Mouse (Mus musculus) lung, postnatal 0 days (tissue): Measurements from ENCODE around the gene Plod1. TPM values are rescaled to one million over a fixed set of nuclear protein-coding genes. Genes with fewer than 3 reads are reported as not detected.

Experiments
- ATAC-seq: fragments of 200-750 bp; cut with Nextera tagmentation; 2 replicates; pipeline ENCODE4 v1.8.0; 2017; ENCODE audit warnings: moderate library complexity
- DNase-seq: peaks from one replicate; pipeline ENCODE4 v3.0.0-alpha.2; 2016; ENCODE audit warnings: low spot score
- H3K27ac ChIP-seq: fragments of 300-500 bp; sonication (generic); 2 replicates; pipeline ENCODE4 v1.5.1; 2014; ENCODE audit warnings: antibody characterized with exemption, mild to moderate bottlenecking, low read length, mixed read lengths
- H3K27me3 ChIP-seq: fragments of 300-500 bp; sonication (generic); replicated peaks from 2 replicates; pipeline ENCODE4 v1.6.1; 2014; ENCODE audit warnings: low read length, mixed read lengths; ENCODE audit not compliant: insufficient read depth
- H3K36me3 ChIP-seq: fragments of 300-500 bp; sonication (generic); 2 replicates; pipeline ENCODE4 v1.6.1; 2014; ENCODE audit warnings: low read length, mixed read lengths; ENCODE audit not compliant: insufficient read depth
- H3K4me1 ChIP-seq: fragments of 300-500 bp; sonication (generic); 2 replicates; pipeline ENCODE4 v1.6.1; 2014; ENCODE audit warnings: antibody characterized with exemption, low read depth, low read length, mixed read lengths; ENCODE audit not compliant: insufficient read depth
- H3K4me2 ChIP-seq: fragments of 300-500 bp; sonication (generic); replicated peaks from 2 replicates; pipeline ENCODE4 v1.6.1; 2014; ENCODE audit warnings: low read depth, mild to moderate bottlenecking, low read length, moderate library complexity, mixed read lengths
- H3K4me3 ChIP-seq: fragments of 300-500 bp; sonication (generic); 2 replicates; pipeline ENCODE4 v1.5.1; 2014; ENCODE audit warnings: low read depth, low read length
- H3K9ac ChIP-seq: fragments of 300-500 bp; sonication (generic); replicated peaks from 2 replicates; pipeline ENCODE4 v1.6.1; 2014; ENCODE audit warnings: low read depth, mild to moderate bottlenecking
- H3K9me3 ChIP-seq: fragments of 300-500 bp; sonication (generic); 2 replicates; pipeline ENCODE4 v1.6.1; 2016; ENCODE audit warnings: low read length, mixed read lengths
- CTCF ChIP-seq: IDR thresholded peaks from 2 replicates; pipeline ENCODE4 v1.5.1; 2016; ENCODE audit warnings: antibody characterized with exemption, mild to moderate bottlenecking
- EP300 ChIP-seq: IDR thresholded peaks from 2 replicates; pipeline ENCODE4 v1.6.1; 2016; ENCODE audit warnings: antibody characterized with exemption, mild to moderate bottlenecking, control low read depth
- WGBS: fragments of 180-500 bp; shearing (Covaris S2); extraction: QIAGEN DNeasy Blood & Tissue Kit; methylation state at CpG from one replicate; pipeline ENCODE4 v1.1.7; 2014; 5-methylcytosine and 5-hydroxymethylcytosine counted together
- polyA plus RNA-seq: library from polyadenylated mRNA; unstranded; fragments of >200 nt; fragmentation: Nextera tagmentation; extraction: Ambion mirVana; gene quantifications from 2 replicates; pipeline ENCODE4 v1.2.1, GENCODE M21; 2015

Gene Plod1
- polyA plus RNA-seq: 40.8 and 43.2 TPM in 2 replicates

GRCm38 (mm10) chr4:147936331-147936954 lies at the start of gene Plod1:
TSS of gene Plod1 (minus strand) at chr4:147936767.
- DNase-seq (peak; percentile 86), ATAC-seq (peak; percentile 77)
- no peaks in the 10 kb centered on the region for H3K36me3 ChIP-seq
- TF ChIP-seq CTCF: peak; percentile 25; the same call in 1 of the 2 replicates
- no peak for TF ChIP-seq EP300
- H3K4me1 ChIP-seq: peaks cover 3% of the 10 kb centered on the region; the same call in 1 of the 2 replicates
- H3K4me2 ChIP-seq: peak within 1 kb of the TSS; percentile 81
- under 1% methylated on average over 47 of the region's 51 CpGs for WGBS
- H3K27me3 ChIP-seq: no peaks in the 10 kb centered on the region
- peak within 1 kb of the TSS; percentile 78 for H3K27ac ChIP-seq
- H3K4me3 ChIP-seq: peak within 1 kb of the TSS; percentile 74
- no peaks in the 10 kb centered on the region for H3K9me3 ChIP-seq
- H3K9ac ChIP-seq: peak within 1 kb of the TSS; percentile 76

- Histone ChIP-seq H3K4me2 (no peak within 1 kb of the TSS), H3K27me3 (no peaks in the 10 kb centered on the region), H3K36me3 (no peaks in the 10 kb centered on the region), H3K4me3 (no peak within 1 kb of the TSS), H3K4me1 (no peaks in the 10 kb centered on the region), H3K27ac (no peak within 1 kb of the TSS), H3K9ac (no peak within 1 kb of the TSS), H3K9me3 (no peaks in the 10 kb centered on the region)
- ATAC-seq: no peak; the same call in 1 of the 2 replicates
- TF ChIP-seq CTCF: no peak
- 27% methylated on average over 20 of the region's 20 CpGs for WGBS
- peak; percentile 31 for DNase-seq
Observed at GRCm38 (mm10) chr4:147985205-147986132, 48.9 kb upstream of the Plod1 start, which contains the start of gene Nppb. TSS of gene Nppb (plus strand) at chr4:147985788.

GRCm38 (mm10) chr4:147979441-147979860 lies 42.9 kb upstream of the Plod1 start:
- Histone ChIP-seq H3K4me3 (no peak overlapping the region), H3K4me1 (no peaks in the 10 kb centered on the region), H3K9ac (no peak overlapping the region), H3K9me3 (no peaks in the 10 kb centered on the region), H3K27me3 (no peaks in the 10 kb centered on the region), H3K36me3 (no peaks in the 10 kb centered on the region), H3K27ac (no peak overlapping the region), H3K4me2 (no peak overlapping the region)
- WGBS: 71% methylated on average over 7 of the region's 7 CpGs
- ATAC-seq (no peak), DNase-seq (no peak)
- TF ChIP-seq EP300 (no peak), CTCF (no peak)

- no peak for DNase-seq
- TF ChIP-seq EP300 (no peak), CTCF (no peak)
Observed at GRCm38 (mm10) chr4:147978391-147978790, 41.8 kb upstream of the Plod1 start.

GRCm38 (mm10) chr4:147977726-147978125 lies 41.2 kb upstream of the Plod1 start:
- no peak for DNase-seq
- H3K9me3 ChIP-seq: no peaks in the 10 kb centered on the region
- 74% methylated on average over 4 of the region's 4 CpGs for WGBS
- ATAC-seq: no peak
- no peak overlapping the region for H3K9ac ChIP-seq
- H3K4me3 ChIP-seq: no peak overlapping the region
- TF ChIP-seq CTCF (no peak), EP300 (no peak)
- H3K4me2 ChIP-seq: no peak overlapping the region
- H3K27ac ChIP-seq: no peak overlapping the region
- no peaks in the 10 kb centered on the region for H3K4me1 ChIP-seq
- no peaks in the 10 kb centered on the region for H3K36me3 ChIP-seq
- H3K27me3 ChIP-seq: no peaks in the 10 kb centered on the region

More at GRCm38 (mm10) chr4:147978391-147978790, 41.8 kb upstream of the Plod1 start:
- Histone ChIP-seq H3K9ac (no peak overlapping the region), H3K4me2 (no peak overlapping the region), H3K36me3 (no peaks in the 10 kb centered on the region), H3K4me3 (no peak overlapping the region), H3K27ac (no peak overlapping the region), H3K27me3 (no peaks in the 10 kb centered on the region), H3K9me3 (no peaks in the 10 kb centered on the region), H3K4me1 (no peaks in the 10 kb centered on the region)
- no peak for ATAC-seq
- 87% methylated on average over 6 of the region's 6 CpGs for WGBS

- Histone ChIP-seq H3K4me3 (no peak overlapping the region), H3K9me3 (no peaks in the 10 kb centered on the region), H3K4me2 (no peak overlapping the region), H3K36me3 (no peaks in the 10 kb centered on the region), H3K27me3 (no peaks in the 10 kb centered on the region), H3K9ac (no peak overlapping the region), H3K27ac (no peak overlapping the region), H3K4me1 (no peaks in the 10 kb centered on the region)
- 65% methylated on average over 3 of the region's 3 CpGs for WGBS
- TF ChIP-seq CTCF (no peak), EP300 (no peak)
- ATAC-seq: no peak
- no peak for DNase-seq
Observed at GRCm38 (mm10) chr4:147976237-147976636, 39.7 kb upstream of the Plod1 start.
